Mouse (Mus musculus): ENCODE results near the gene Gm20838. TPM values are rescaled to one million over a fixed set of nuclear protein-coding genes. Genes with fewer than 3 reads are reported as not detected.
"Not testable (repeated sequence)": the region's sequence is repeated elsewhere in the genome, so short reads cannot be mapped to it uniquely, and the experiment has no call there.

Gene Gm20838
- not detected in 2 replicates for polyA plus RNA-seq (2014; fragmentation: Nextera tagmentation; extraction: Ambion mirVana)

DNA sequence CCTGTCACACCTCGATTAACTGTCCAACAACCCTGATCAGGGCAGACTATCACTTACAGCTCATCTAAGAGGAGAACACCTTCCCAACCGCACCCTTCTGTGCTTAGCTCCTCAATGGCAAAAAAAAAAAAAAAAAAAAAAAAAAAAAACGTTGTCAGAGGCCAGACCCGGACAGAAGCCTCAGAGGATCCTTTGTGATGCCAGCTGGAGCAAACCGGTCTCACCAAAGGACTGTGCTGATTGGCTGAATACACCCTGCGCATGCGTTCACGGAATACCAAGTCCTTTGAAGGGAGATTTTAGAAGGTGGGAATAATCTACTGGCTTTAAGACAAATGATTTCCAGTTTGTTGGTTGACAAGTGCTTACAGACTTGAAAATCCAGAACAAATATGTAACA, at the start of gene Gm20838:
TSS of gene Gm20838 (minus strand) at position 101 of the 400 bp plus-strand sequence.
- not testable (repeated sequence) for H3K4me3 ChIP-seq (ENCODE audit: low read depth, low read length); H3K36me3 ChIP-seq (ENCODE audit: control insufficient read depth, insufficient read depth, low read length); H3K9ac ChIP-seq (ENCODE audit: low read length); H3K27ac ChIP-seq (ENCODE audit: low read depth, low read length); H3K9me3 ChIP-seq (replicated peaks; ENCODE audit: control insufficient read depth, low read length); H3K27me3 ChIP-seq (replicated peaks; ENCODE audit: control insufficient read depth, insufficient read depth, low read length); H3K4me2 ChIP-seq (ENCODE audit: low read length); DNase-seq (ENCODE audit: low spot score); ATAC-seq; H3K4me1 ChIP-seq (ENCODE audit: control insufficient read depth, insufficient read depth, low read length)
- WGBS: no CpG with 5 or more reads among the region's 8 CpGs

All from forebrain, embryonic 14.5 days (tissue).